Comparison of ENCODE assay signal across 17 mouse cellular contexts in the genomic region with DNA sequence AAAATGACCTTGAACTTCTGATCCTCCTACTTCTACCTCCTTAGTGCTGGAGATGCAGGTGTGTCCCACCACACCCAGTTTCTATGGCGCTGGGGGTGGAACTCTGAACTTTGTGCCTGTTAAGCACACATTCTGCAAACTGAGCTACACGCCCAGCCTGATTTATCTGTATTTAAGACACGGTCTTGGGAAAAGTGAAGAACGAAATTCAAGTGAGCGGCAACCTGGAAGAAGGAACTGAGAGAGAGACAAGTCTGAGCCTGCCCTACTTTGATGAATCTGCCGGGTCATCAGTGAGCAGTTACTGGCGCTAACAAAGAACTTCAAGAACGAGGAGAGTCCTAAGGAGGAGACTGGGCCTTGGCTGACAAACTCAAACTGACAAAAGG. TPM values are rescaled to one million over a fixed set of nuclear protein-coding genes. Genes with fewer than 3 reads are reported as not detected.
DNase-seq lines count a peak whose midpoint lies in the region; ATAC-seq and TF ChIP-seq lines count a peak whose summit lies in the region.
"Had no signal": no experiment of that assay in that cellular context is flagged by ENCODE, and none has a peak within 500 bp of the region (broad histone marks: within the 10 kb centered on the region; RNA-seq: fewer than 3 reads in every experiment).

No protein-coding gene starts in this region.

- no peak for TF ChIP-seq CTCF in gastrocnemius, adult 2 months (IDR thresholded peaks at IDR 0.05)
- TF ChIP-seq CTCF in E14TG2a.4 (conservative IDR thresholded peaks at IDR 0.05; ENCODE audit: low read length), result no peak
- TF ChIP-seq CTCF in liver, embryonic 14.5 days (IDR thresholded peaks at IDR 0.05; ENCODE audit: low read depth), result no peak

- peak overlapping the region; percentile 89 for H3K27ac ChIP-seq in gastrocnemius, adult 2 months
- peak overlapping the region; percentile 96 for H3K27ac ChIP-seq in liver, embryonic 14.5 days
- H3K27ac ChIP-seq in forebrain, embryonic 12.5 days, result no peak overlapping the region
- H3K27ac ChIP-seq: hindbrain, embryonic 13.5 days; neural tube, embryonic 12.5 days had no signal

- WGBS in liver, embryonic 14.5 days (ENCODE audit: insufficient replicate concordance), result 26% methylated on average over 8 of the region's 8 CpGs
- 85% methylated on average over 8 of the region's 8 CpGs for WGBS in forebrain, embryonic 12.5 days

- H3K4me2 ChIP-seq in liver, embryonic 14.5 days (ENCODE audit: low read depth), result peak overlapping the region; percentile 70
- H3K4me2 ChIP-seq in forebrain, embryonic 12.5 days, result no peak overlapping the region
- H3K4me2 ChIP-seq: neural tube, embryonic 12.5 days had no signal

- TF ChIP-seq EP300 in liver, embryonic 14.5 days (IDR thresholded peaks at IDR 0.05; ENCODE audit: low read depth), result no peak; the same call in 1 of the 2 replicates

- peaks cover 15% of the 10 kb centered on the region for H3K9me3 ChIP-seq in E14TG2a.4 (ENCODE audit: low read length)
- H3K9me3 ChIP-seq in liver, embryonic 14.5 days (ENCODE audit: control insufficient read depth, low read length), result no peaks in the 10 kb centered on the region
- H3K9me3 ChIP-seq in forebrain, embryonic 12.5 days, result no peaks in the 10 kb centered on the region
- H3K9me3 ChIP-seq: hindbrain, embryonic 13.5 days; neural tube, embryonic 12.5 days had no signal

- intact Hi-C loops in gastrocnemius, adult 2 months (cut with DNase I), result no loop called here
- intact Hi-C loops in left cerebral cortex, postnatal 4 days (cut with DNase I), result no loop called here

- no peak overlapping the region for H3K4me3 ChIP-seq in gastrocnemius, adult 2 months
- H3K4me3 ChIP-seq in E14TG2a.4 (replicated peaks; ENCODE audit: low read length), result peak overlapping the region; percentile 70
- peak overlapping the region; percentile 27 to 32 for H3K4me3 ChIP-seq in liver, embryonic 14.5 days (ENCODE audit: insufficient read depth in 1 of 2, low read depth in 2 of 2, low read length in 2 of 2)
- no peak overlapping the region for H3K4me3 ChIP-seq in forebrain, embryonic 12.5 days (replicated peaks)
- H3K4me3 ChIP-seq: hindbrain, embryonic 13.5 days; neural tube, embryonic 12.5 days had no signal

- H3K36me3 ChIP-seq in E14TG2a.4 (ENCODE audit: insufficient read depth, low read length), result no peaks in the 10 kb centered on the region
- no peaks in the 10 kb centered on the region for H3K36me3 ChIP-seq in liver, embryonic 14.5 days (replicated peaks; ENCODE audit: control insufficient read depth, insufficient read depth, low read depth)
- no peaks in the 10 kb centered on the region for H3K36me3 ChIP-seq in forebrain, embryonic 12.5 days (replicated peaks)
- H3K36me3 ChIP-seq: hindbrain, embryonic 13.5 days; neural tube, embryonic 12.5 days had no signal

- H3K4me1 ChIP-seq in E14TG2a.4 (replicated peaks; ENCODE audit: low read depth, low read length), result peaks cover 56% of the 10 kb centered on the region
- peaks cover 25 to 42% of the 10 kb centered on the region in 2 experiments for H3K4me1 ChIP-seq in liver, embryonic 14.5 days (replicated peaks; ENCODE audit: control insufficient read depth in 2 of 2, insufficient read depth in 2 of 2, low read length in 1 of 2)
- H3K4me1 ChIP-seq in forebrain, embryonic 12.5 days, result no peaks in the 10 kb centered on the region
- H3K4me1 ChIP-seq: hindbrain, embryonic 13.5 days; neural tube, embryonic 12.5 days had no signal

- ATAC-seq in erythroblast, adult 5-6 weeks (replicated peaks; ENCODE audit: low FRiP score, poor library complexity, severe bottlenecking), result peak; percentile 80
- ATAC-seq in liver, embryonic 14.5 days (ENCODE audit: insufficient read depth), result peak; percentile 75
- ATAC-seq in forebrain, embryonic 12.5 days (ENCODE audit: low FRiP score), result no peak
- ATAC-seq: forebrain, embryonic 14.5 days had no signal

- H3K27me3 ChIP-seq in E14TG2a.4 (ENCODE audit: insufficient read depth, low read length), result no peaks in the 10 kb centered on the region
- no peaks in the 10 kb centered on the region for H3K27me3 ChIP-seq in liver, embryonic 14.5 days (ENCODE audit: control insufficient read depth, insufficient read depth, low read length)
- no peaks in the 10 kb centered on the region for H3K27me3 ChIP-seq in forebrain, embryonic 12.5 days
- H3K27me3 ChIP-seq: hindbrain, embryonic 13.5 days; neural tube, embryonic 12.5 days had no signal

- DNase-seq in gastrocnemius, adult 2 months, result no peak
- no peak for DNase-seq in gastrocnemius, adult 8-10 months (ENCODE audit: low spot score in 2 of 2)
- peak; percentile 70 to 76 (median 70) for DNase-seq in liver, embryonic 14.5 days (ENCODE audit: low read depth in 3 of 3, low spot score in 3 of 3)
- DNase-seq in left cerebral cortex, postnatal 4 days, result no peak
- no peak for DNase-seq in right cerebral cortex, postnatal 25 days
- DNase-seq: heart, adult 18-20 months; kidney, postnatal 4 days; thymus, postnatal 14 days had no signal

- H3K9ac ChIP-seq in liver, embryonic 14.5 days (replicated peaks), result peak overlapping the region; percentile 60
- no peak overlapping the region for H3K9ac ChIP-seq in forebrain, embryonic 12.5 days
- H3K9ac ChIP-seq: hindbrain, embryonic 13.5 days; neural tube, embryonic 12.5 days had no signal

RNA-seq across cellular contexts. Expression of gene Gstp2, which starts 1.0 kb away (rescaled TPM):
- total RNA-seq in gastrocnemius, adult 2 months (2021), result 100 to 1,000 TPM; 169 to 183 TPM
- 100 to 1,000 TPM; 240 to 258 (median 250) TPM for total RNA-seq in gastrocnemius, adult 8-10 months (2022)
- total RNA-seq in erythroblast, adult 5-6 weeks (2015; ENCODE audit: low replicate concordance), result not detected in 2 replicates
- 1.4 and 2.1 TPM in 2 replicates for total RNA-seq in erythroblast, adult 5-6 weeks (2017; ENCODE audit: low replicate concordance)
- 6.6 and 7.9 TPM in 2 replicates for polyA plus RNA-seq in liver, embryonic 14.5 days (2012; rRNA removed)
- polyA plus RNA-seq in liver, embryonic 14.5 days (2014; fragmentation: Nextera tagmentation; extraction: Ambion mirVana), result 6.9 and 7.3 TPM in 2 replicates
- total RNA-seq in left cerebral cortex, postnatal 4 days (2021), result 10 to 100 TPM; 27.2 to 31.6 TPM
- polyA plus RNA-seq in forebrain, embryonic 12.5 days (2016; fragmentation: Nextera tagmentation; extraction: Ambion mirVana), result 1.6 and 5.5 TPM in 2 replicates

RNA-seq across cellular contexts. Expression of gene Gstp1, which starts 9.1 kb away (rescaled TPM):
- total RNA-seq in gastrocnemius, adult 2 months (2021), result 100 to 1,000 TPM; 386 to 408 TPM
- total RNA-seq in gastrocnemius, adult 8-10 months (2022), result 100 to 1,000 TPM; 411 to 453 (median 419) TPM
- 79.2 and 134 TPM in 2 replicates for total RNA-seq in erythroblast, adult 5-6 weeks (2015; ENCODE audit: low replicate concordance)
- total RNA-seq in erythroblast, adult 5-6 weeks (2017; ENCODE audit: low replicate concordance), result 15.5 and 40.6 TPM in 2 replicates
- 230 and 274 TPM in 2 replicates for polyA plus RNA-seq in liver, embryonic 14.5 days (2012; rRNA removed)
- 511 and 557 TPM in 2 replicates for polyA plus RNA-seq in liver, embryonic 14.5 days (2014; fragmentation: Nextera tagmentation; extraction: Ambion mirVana)
- total RNA-seq in left cerebral cortex, postnatal 4 days (2021), result 100 to 1,000 TPM; 288 to 297 TPM
- polyA plus RNA-seq in forebrain, embryonic 12.5 days (2016; fragmentation: Nextera tagmentation; extraction: Ambion mirVana), result 321 and 346 TPM in 2 replicates

RNA-seq across cellular contexts. Expression of gene Gstp3, which starts 12.5 kb away (rescaled TPM):
- total RNA-seq in gastrocnemius, adult 2 months (2021), result not detected
- not detected for total RNA-seq in gastrocnemius, adult 8-10 months (2022)
- total RNA-seq in erythroblast, adult 5-6 weeks (2015; ENCODE audit: low replicate concordance), result 4.2 and 30.2 TPM in 2 replicates
- 8.4 and 11.1 TPM in 2 replicates for total RNA-seq in erythroblast, adult 5-6 weeks (2017; ENCODE audit: low replicate concordance)
- 78.5 and 87.0 TPM in 2 replicates for polyA plus RNA-seq in liver, embryonic 14.5 days (2012; rRNA removed)
- 65.7 and 69.6 TPM in 2 replicates for polyA plus RNA-seq in liver, embryonic 14.5 days (2014; fragmentation: Nextera tagmentation; extraction: Ambion mirVana)
- total RNA-seq in left cerebral cortex, postnatal 4 days (2021), result not detected
- polyA plus RNA-seq in forebrain, embryonic 12.5 days (2016; fragmentation: Nextera tagmentation; extraction: Ambion mirVana), result not detected in 2 replicates
- total RNA-seq: heart, adult 18-20 months; left cerebral cortex, postnatal 14 days had no signal
- polyA plus RNA-seq: forebrain, embryonic 14.5 days; hindbrain, embryonic 13.5 days; neural tube, embryonic 12.5 days had no signal

RNA-seq across cellular contexts. Expression of gene Ndufv1, which starts 34.3 kb away (rescaled TPM):
- total RNA-seq in gastrocnemius, adult 2 months (2021), result 100 to 1,000 TPM; 399 to 553 TPM
- 100 to 1,000 TPM; 435 to 477 (median 462) TPM for total RNA-seq in gastrocnemius, adult 8-10 months (2022)
- 57.8 and 76.5 TPM in 2 replicates for total RNA-seq in erythroblast, adult 5-6 weeks (2015; ENCODE audit: low replicate concordance)
- 60.4 and 63.3 TPM in 2 replicates for total RNA-seq in erythroblast, adult 5-6 weeks (2017; ENCODE audit: low replicate concordance)
- polyA plus RNA-seq in liver, embryonic 14.5 days (2012; rRNA removed), result 67.5 and 84.8 TPM in 2 replicates
- 159 and 168 TPM in 2 replicates for polyA plus RNA-seq in liver, embryonic 14.5 days (2014; fragmentation: Nextera tagmentation; extraction: Ambion mirVana)
- 100 to 1,000 TPM; 185 to 196 TPM for total RNA-seq in left cerebral cortex, postnatal 4 days (2021)
- polyA plus RNA-seq in forebrain, embryonic 12.5 days (2016; fragmentation: Nextera tagmentation; extraction: Ambion mirVana), result 186 and 204 TPM in 2 replicates

RNA-seq across cellular contexts. Expression of gene Cabp2, which starts 34.5 kb away (rescaled TPM):
- total RNA-seq in gastrocnemius, adult 2 months (2021), result not detected
- total RNA-seq in gastrocnemius, adult 8-10 months (2022), result not detected
- not detected in 2 replicates for total RNA-seq in erythroblast, adult 5-6 weeks (2015; ENCODE audit: low replicate concordance)
- total RNA-seq in erythroblast, adult 5-6 weeks (2017; ENCODE audit: low replicate concordance), result not detected in 2 replicates
- 0.16 and 0.17 TPM in 2 replicates for polyA plus RNA-seq in liver, embryonic 14.5 days (2012; rRNA removed)
- polyA plus RNA-seq in liver, embryonic 14.5 days (2014; fragmentation: Nextera tagmentation; extraction: Ambion mirVana), result 0.20 and 0.44 TPM in 2 replicates
- total RNA-seq in left cerebral cortex, postnatal 4 days (2021), result not detected
- polyA plus RNA-seq in forebrain, embryonic 12.5 days (2016; fragmentation: Nextera tagmentation; extraction: Ambion mirVana), result not detected in 2 replicates
- total RNA-seq: common myeloid progenitor, adult 5-6 weeks; heart, adult 18-20 months; left cerebral cortex, postnatal 14 days; megakaryocyte, adult 5-6 weeks had no signal
- polyA plus RNA-seq: forebrain, embryonic 14.5 days; hindbrain, embryonic 13.5 days; neural tube, embryonic 12.5 days had no signal

Comparison
In these comparisons a context has a peak if more than half of its experiments do, and no peak if none do; other contexts are left out.
1. DNase-seq: peak in liver, embryonic 14.5 days (3 of 3); none in gastrocnemius, adult 2 months (single experiment), gastrocnemius, adult 8-10 months (0 of 2), left cerebral cortex, postnatal 4 days (single experiment) and right cerebral cortex, postnatal 25 days (single experiment).
2. H3K4me3 ChIP-seq: peak in E14TG2a.4 (single experiment) and liver, embryonic 14.5 days (2 of 2); none in gastrocnemius, adult 2 months (single experiment) and forebrain, embryonic 12.5 days (single experiment).
3. RNA of gene Gstp2, which starts 1.0 kb away (total RNA-seq): 240 to 258 TPM in gastrocnemius, adult 8-10 months, 169 to 183 TPM in gastrocnemius, adult 2 months and 27.2 to 31.6 TPM in left cerebral cortex, postnatal 4 days; 1.4 to 2.1 TPM in erythroblast, adult 5-6 weeks; every median in the first group is over 4 times any median in the second.
4. RNA of gene Gstp3, which starts 12.5 kb away (total RNA-seq): 4.2 to 30.2 TPM in erythroblast, adult 5-6 weeks; not detected in left cerebral cortex, postnatal 4 days, not detected in gastrocnemius, adult 2 months and not detected in gastrocnemius, adult 8-10 months; every median in the first group is over 4 times any median in the second.